Mouse (Mus musculus) urinary bladder, postnatal 36 days (tissue): Measurements from ENCODE around the gene Dnajc19.
"Not testable (repeated sequence)": the region's sequence is repeated elsewhere in the genome, so short reads cannot be mapped to it uniquely, and the experiment has no call there.

Experiments
- DNase-seq, 2 experiments: peaks; one replicate each; pipeline ENCODE4 v3.0.0; 2022; ENCODE audit warnings: low spot score in 2 of 2, mixed read lengths in 1 of 2

The Dnajc19 gene

DNA sequence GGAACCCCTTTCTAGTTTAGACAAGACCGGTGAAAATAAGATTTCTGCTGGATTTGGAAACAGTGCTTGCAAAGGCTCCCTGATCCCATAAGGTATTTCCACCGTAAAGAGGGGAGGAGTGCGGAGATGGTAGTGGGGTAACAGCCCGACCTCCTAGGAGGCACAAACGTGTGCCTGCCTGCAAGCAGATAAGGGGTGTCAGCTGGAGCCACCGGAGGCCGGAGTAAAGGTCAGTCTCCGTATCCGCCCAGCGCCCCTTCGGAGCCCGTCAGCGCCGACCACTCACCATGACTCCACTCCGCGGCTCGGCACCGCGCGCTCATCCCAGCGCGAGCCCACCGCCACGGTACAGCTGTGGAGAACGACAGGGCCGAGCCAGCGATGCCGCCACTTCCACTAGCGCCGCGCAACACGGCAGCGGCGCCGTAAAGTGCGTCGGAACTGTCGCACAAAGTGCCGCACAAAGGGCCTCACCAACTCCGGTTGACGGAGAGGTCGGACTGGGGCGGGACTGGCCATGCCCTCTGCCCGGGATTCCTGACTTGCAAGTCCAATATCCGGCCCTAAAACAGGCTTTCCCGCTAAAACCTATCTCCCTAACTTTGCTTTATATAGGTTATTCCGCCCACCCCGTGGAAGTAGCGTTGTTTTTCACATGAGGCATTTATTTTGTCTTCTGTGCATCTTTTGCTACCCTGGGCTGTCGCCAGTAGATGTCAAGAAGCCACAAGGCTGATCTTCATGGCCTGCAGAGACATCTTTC is at the start of gene Dnajc19:
Dnajc19 (minus strand) TSS at position 422 of the 763 bp plus-strand sequence.
- peak; percentile 91 for DNase-seq

DNA sequence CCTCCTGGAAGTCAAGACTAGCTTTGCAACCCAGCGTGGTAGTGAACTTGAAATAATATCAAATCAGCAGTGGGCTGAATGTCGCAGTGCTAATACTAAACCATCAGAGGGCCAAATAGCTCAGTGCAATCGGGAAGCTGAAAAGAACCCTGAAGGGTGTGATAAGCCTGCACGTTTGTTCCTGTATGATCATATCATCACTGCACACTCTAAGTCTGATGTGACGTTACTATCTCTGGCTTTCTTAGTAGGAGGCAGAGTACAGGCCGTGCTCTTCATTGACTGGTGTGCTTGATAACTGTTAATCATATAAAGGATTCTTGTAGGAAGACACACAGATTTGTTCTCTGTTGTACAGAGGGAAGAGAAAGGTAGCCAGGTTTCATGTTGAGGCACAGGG is 48.8 kb upstream of the Dnajc19 start:
- no peak for DNase-seq

DNA sequence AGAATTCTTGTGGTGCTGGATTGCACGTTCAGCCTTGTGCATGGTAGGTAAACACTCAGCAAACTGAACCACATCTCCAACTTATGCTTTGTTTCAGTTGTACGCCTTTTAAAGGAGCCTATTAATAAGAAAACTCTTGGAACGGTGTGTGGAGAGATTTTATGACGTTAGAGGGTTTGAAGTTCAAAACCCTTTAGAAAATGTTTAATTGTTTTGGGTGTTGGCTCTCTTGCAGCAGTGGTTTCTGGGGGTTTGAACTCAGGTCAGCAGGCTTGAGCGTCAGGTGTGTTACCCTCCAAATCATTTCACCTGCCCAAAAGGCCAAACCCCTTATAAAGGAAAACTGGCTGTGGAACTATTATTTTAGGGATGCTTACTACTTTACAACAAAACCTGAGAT is 40.2 kb upstream of the Dnajc19 start:
- no peak for DNase-seq

DNA sequence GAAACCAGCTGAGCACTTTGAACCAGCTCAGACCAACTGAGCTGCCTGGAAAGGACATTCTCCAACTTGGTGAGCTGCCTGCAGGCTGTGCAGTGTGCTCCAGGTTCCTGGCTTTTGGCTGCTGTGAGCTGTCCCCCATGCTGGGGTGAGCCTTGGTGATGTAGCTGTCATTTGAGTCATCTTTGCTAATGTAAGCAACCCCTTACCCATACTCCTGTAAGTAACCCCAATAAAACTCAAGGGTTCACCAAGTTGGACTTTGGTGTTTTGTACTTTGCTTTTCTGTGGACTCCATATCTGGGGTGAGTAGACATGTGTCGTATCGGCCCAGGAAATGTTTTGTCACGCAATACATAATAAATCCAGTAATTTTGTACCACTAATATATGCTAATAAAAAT is 39.7 kb upstream of the Dnajc19 start:
- DNase-seq = no peak

DNA sequence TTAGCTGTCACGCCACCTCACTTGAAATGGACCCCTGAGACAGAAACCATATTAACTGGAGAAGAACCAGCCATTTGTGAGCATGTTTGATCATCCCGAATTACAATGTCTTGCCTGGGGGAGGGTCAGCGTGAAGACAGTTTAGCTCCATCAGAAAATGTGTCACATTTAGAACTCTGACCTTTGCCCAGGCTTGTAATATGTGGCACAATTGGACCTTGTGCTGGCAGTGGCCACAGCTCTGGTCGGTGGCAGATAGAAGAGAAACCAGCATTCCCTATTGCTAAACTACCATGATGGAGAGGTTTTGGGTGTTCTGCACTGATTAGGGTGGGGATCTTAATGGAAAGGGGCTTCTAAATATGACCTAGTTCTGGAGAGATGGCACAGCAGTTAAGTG is 38.7 kb upstream of the Dnajc19 start:
- DNase-seq = no peak

DNA sequence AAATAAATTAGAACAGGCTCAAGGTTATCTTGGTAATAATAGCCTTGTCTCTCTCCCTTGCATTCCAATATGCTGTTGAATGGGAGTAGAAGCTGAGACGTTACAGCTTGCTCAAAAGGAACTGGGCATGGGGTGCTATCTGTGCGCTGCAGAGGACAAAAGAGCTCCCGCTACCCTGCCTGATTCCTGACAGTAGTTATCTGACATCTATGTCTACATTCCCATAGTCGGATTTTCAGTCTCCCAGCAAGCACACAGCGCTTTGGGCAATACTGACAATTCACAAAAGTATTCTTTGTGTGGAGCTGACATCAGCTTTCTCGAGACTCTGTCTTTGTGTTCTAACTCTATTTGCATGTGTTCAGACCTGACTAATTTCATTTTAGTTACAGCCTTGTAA is 34.7 kb upstream of the Dnajc19 start:
- DNase-seq = no peak

DNA sequence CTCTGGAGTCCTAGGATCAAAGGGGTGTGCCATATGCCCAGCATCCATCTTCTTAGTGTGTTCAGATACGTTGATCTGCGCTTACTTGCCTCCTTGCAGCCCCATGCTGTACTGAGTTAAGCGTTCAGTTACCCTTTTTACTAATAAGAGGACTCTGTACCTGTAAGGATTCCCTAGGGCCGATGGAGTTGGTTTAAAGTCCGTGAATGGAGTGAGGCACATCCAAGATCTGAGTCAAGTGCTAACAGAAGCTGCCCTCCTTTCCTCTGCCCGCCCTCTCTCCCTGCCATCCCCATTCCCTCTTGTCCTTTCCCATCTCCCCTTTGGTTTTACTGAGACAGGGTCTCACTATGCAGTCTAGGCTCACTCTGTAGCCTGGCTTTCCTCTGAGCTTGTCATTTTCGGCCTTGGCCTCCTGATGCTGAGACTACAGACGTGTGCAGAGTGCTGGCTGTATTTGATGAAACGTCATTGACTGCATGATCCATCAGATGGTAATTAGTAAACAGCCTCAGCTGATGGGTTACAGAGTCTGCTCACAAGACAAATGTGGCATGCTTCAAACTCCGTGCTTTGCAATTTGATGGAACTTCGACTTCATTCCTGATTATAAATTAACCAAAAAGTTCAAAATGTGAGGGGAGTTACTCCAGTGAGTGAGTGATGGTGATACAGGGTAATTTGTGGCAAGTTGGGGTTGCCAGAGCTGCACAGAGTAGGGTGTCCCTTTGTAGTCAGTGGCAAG is 31.0 kb upstream of the Dnajc19 start:
- DNase-seq = no peak

DNA sequence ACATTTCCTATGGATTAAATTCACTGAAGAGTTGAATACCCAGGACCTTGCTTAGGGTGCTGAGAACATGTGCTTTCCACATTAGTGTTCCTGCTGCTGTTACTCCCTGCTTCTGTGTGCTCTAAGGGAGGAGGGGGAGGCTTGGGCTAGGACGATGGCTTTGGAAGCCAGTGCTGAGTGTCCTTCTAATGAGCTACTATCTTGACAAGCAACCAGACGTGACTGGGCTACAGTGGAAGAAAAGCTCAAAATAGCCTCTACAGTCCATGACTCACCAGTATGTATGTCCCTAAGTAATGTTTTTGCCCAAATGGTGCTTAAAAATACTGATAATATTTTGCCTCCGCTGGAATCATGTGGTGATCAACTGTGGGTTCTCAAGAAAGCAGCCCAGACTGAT is 26.5 kb upstream of the Dnajc19 start:
- DNase-seq = no peak

DNA sequence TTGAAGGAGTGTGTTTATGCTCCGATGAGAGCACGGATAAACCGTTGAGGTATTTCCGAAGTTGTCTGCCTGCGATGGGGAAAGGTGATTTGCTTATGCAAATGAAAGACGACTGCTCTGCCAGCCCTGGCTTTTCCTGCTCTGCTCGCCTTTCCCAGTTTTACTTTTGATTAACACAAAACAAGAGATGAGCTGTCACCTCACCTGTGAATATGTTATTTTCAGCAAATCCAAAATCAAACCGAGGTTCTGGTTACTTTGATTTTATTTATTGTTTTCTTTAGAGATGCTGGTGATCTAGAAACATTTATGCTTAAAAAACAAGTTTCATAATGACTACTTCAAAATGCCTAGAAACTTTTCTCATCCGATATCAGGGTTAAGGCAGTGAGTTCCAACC is 25.3 kb upstream of the Dnajc19 start:
- DNase-seq = no peak

DNA sequence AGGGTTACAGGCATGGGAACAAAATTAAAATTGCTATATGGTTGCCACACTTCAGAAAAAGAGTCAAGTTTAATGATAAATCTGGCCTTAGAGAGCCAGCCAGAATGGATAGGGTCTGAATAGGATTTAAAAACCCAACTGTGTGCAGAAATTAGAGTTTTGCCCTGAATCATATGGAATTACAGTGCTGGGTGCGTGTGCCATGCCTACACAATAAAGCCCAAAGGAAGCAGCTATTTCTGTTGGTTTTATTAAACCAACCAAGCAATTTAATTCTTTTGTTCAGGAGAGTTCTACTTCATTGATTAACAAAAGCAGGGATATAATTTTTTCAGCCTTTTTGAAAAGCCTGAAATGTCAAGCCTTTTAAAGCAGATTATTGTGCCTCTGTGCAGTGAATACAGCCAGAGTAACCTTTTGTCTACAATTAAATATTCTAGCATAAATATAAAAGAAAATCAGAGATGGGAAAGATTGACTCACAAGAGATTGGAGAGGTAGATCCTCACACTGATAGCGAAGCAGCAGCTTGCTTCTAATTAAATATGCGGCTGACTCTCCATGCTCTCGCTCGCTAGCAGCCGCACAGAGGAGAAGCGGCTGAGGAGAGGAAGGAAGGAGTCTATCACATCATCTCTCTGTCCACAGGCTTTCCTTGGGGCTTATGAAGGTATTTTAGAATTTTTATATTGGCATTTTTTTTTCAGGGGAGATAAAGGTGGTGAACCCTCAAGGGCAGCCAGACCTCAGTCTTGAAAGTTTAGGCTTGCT is 23.0 kb upstream of the Dnajc19 start:
- no peak for DNase-seq

DNA sequence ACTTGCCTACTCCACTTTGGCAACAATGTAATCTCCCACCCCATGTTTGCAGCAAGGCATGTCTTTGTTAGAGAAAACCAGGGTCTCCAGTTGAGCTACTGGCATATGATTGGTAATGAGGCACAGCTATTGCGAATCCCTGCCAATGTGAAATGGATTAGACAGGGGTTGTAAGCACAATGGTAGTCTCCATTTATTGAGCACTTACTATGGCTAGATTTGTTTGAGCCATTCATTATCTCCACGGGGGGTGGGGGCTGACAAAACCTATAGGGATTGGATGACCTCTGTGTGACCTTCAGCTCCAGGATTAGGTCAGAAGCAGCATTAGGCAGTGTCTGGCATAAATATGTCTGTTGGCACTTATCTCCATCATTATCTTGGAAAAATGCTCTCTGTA is 21.8 kb upstream of the Dnajc19 start:
- DNase-seq = no peak

DNA sequence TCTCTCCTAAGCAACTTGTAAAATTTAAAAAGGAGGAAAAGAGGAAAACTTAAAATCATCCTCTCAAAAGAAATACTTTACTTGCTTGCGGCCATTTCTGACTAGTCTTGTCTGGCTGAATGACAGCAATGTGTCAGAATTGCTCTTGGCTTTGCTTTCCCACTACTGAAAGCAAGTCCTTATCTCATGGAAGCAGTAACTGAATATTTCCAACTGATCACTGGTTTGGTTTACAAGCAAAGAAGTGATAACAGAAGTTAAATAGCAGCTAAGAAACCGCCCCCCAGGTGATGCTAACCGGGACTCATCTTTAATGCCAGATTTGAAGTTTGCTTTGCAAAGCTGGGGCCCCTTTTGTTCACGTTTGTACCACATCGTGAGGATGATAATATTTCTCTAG is 2.5 kb upstream of the Dnajc19 start:
- no peak for DNase-seq

DNA sequence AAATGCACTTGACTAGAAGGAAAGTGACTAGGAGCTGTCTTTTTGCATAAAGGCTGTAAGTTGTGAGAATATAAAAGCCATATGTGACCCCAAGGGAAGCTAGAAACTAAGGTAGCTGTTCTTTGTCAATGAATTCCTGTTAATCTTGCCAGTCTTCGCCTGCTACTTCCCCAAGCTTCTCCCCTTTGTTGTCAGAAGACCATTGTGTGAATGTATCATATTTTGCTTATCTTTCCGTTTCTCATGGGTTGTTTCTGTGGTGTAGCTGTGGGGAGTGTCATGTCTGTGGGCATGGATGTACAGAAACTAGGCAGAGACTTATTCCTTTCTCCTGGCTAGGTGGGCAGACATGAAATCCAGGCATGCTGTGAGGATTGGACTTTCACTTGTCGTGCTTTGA is 808 bp upstream of the Dnajc19 start:
- DNase-seq = no peak

DNA sequence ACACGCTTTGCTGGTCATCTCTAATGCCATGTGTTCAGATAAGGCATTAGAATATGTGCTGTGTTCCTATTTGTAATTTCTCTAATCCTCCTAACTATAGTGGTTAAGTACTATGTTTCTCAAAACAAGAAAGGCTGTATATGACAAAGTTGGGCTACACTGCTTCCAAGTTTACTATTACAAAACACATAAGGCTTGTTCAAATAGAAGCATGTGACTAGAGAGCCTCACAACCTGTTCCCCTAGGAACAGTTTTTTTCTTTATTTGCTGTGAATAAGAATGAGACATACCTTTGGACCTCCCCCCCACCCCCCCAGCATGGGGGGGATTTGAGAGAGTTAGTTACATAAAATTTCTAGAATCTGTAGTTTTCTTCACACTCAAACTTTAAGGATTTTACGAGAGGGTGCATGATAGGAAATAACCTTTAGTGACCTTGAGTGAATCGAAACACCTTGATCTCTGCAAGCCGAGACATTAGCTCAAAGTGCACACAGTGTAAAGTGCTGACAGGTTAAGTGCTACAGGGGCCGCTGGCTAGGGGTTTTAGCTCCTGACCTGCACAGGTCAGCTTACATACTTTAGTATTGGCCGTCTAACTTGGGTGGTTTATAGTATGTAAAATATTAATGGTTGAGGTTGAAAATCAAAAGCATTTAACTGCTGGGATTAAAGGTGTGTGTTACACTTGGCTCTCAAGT is 4.9 kb downstream of the Dnajc19 start:
- no peak for DNase-seq

DNA sequence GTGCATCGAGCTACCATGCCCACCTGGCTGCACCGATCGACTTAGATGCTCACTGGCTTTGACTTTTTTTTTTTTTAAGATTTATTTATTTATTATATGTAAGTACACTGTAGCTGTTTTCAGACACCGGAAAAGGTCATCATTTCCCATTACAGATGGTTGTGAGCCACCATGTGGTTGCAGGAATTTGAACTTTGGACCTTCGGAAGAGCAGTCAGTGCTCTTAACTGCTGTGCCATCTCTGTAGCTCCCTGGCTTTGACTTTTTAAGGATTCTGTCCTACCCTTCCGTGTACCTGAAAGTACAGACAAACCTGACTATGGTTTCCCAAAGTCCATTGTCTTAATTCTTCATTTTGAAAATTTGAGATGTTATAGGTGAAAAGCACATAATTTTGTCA is 8.4 kb downstream of the Dnajc19 start:
- no peak for DNase-seq

DNA sequence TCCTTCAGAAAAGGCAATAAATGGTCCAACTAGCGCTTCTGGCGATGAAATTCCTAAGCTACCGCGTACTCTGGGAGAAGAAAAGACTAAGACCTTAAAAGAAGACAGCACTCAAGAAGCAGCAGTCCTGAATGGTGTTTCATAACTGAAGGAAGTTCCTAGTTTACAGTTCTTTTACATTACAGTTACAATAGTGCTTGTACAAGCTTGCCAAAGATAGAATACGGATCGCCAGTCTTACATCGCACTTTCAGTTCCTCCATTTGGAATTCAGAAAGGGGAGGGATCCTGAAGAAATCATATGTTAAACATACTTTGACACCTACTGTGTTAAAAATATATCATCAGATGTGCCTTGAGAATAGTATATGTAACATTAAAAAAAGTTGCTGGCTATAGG is 12.2 kb downstream of the Dnajc19 start:
- not testable (repeated sequence) for DNase-seq

DNA sequence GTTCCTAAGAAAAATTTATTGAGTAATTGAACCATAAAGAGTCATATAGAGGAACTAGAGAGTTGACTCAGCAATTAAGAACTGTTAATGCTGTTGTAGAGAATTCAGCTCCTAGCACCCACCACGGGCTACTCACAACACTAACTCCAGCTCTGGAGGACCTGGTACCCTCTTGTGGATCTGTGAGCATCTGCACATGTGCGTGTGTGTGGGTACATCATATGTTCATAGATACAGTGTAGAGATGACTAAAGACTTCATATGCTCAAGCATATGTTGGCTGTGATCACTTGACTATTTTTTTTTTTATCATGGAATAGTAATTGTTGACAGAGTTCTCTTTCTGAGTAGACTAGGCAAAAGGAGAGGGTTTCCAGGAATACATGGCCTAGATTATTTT is 18.8 kb downstream of the Dnajc19 start:
- DNase-seq = no peak

DNA sequence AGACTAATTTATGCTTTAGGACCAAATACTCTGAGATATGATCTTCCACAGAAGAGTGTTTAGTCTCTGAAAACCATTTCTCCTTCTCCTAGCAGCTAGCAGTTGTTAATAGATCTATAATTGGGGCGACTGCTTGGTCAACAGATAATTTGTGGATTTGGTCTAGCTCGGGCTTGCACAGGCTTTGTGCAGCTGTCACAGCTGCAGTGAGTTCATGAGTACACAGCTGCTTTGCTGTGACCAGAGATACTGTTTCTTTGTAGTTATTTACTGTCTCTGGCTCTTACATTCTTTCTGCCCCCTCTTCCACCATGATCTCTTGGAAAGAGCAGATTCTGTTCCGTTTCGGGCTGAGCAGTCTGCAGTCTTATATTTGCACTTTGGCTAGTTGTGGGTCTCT is 39.1 kb downstream of the Dnajc19 start:
- DNase-seq = no peak

DNA sequence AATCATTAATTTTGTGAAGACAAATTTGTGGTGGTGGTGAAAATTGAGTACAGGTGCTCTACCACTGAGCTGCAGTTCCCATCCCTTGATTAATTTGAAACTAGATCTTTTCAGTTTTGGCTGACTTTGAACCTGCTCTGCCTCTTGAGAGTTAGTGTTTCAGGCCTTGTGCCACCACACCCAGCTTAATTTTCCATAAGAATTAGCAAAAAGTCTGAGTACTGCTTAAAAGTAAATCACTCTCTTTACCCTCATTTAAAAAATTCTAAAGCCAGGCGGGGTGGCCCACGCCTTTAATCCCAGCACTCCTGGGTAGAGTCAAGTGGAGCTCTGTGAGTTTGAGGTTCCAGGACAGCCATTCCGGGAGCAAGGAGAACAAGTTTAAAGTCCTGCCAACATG is 45.4 kb downstream of the Dnajc19 start:
- DNase-seq = no peak

DNA sequence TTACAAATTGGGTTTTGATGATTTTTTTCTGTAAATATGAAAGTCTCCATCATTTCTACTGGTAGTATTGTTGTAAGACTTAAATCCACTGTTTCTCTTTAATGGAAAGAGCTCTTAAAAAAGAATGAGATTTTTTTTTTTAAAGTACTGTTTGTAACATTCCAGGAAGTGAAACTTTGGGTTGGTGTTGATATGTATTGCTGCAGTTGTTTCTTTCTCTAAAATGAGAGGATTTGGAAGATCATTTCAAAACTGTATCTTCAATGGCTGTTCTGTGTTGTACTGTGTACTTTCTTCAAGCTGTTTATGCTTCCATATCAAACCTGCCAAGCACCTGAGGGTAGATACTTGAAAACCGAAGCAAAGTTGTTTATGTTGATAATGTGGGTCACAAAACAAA is 46.3 kb downstream of the Dnajc19 start:
- DNase-seq = no peak

DNA sequence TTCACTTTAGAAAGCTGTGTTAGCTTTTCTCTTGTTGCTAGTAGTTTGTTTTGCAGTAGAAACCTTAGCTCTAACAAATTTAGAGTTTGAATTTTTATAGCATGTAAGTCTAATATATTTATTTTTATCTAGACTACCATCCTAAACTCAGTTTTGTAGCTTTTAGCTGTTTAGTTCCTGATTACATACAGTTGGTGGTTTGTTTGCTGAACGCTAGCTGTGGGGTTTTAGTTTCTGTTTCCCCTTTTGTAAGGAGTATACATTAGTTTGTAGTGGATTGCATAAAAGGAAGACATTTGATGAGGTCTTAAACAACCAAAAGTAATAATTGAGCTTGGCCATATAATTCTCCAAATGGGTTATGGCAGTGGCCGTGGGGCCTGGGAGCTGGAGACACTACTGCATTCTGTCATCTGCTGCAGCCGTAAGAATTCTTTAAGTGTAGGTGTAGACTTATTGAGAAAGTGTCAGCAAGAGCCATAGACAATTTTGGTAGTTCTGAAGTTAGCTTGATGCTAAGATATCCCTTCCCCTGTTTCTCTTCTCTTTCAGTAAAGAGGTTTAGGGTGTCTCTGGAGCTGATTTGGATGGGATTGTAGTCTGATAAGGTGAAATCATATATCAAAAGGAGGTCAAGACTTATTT is 47.3 kb downstream of the Dnajc19 start:
- no peak for DNase-seq

DNA sequence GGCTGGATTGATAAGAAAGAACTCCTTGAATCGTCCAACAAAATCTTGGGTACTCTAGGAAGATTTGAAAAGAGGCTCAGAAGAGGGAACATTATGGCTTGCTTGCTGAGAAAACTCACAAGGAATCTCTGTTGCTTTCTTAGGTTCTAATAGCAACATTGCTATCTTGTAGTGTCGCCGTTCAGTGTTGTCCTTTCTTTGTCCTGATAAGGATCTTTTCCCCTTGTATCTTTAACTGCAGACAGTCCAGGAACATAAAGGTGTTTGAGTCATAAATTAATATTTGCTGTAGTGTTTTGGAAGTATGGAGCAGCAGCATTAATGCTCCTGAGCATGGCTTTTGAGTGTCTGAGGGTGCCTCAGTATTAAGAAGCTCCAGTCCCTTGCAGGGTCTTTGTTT is 50.5 kb downstream of the Dnajc19 start:
- no peak for DNase-seq
